Mouse (Mus musculus) adrenal gland, postnatal 36 days (tissue): ENCODE data around the gene Ropn1. TPM values are rescaled to one million over a fixed set of nuclear protein-coding genes. Genes with fewer than 3 reads are reported as not detected.
"Not testable (repeated sequence)": the region's sequence is repeated elsewhere in the genome, so short reads cannot be mapped to it uniquely, and the experiment has no call there.

Experiments
- DNase-seq, 2 experiments: peaks; one replicate each; pipeline ENCODE4 v3.0.0; 2021; ENCODE audit warnings: mixed read lengths in 1 of 2
- total RNA-seq, 2 experiments: library from RNA; stranded (reverse); gene quantifications; 2 replicates each; pipeline ENCODE4 v1.2.3; 2021

The Ropn1 gene
- total RNA-seq, 2 experiments from 2014 or later = not detected

- peak; percentile 90 to 93 for DNase-seq
These were observed 40.8 kb downstream of the Ropn1 start, which contains the start of gene Ccdc14 for GRCm38 (mm10) chr16:34690334-34691144. Ccdc14 (plus strand) TSS chr16:34690616.

- DNase-seq = no peak
These were observed 41.4 kb downstream of the Ropn1 start for GRCm38 (mm10) chr16:34691156-34691555.

GRCm38 (mm10) chr16:34694477-34694876, 44.8 kb downstream of the Ropn1 start:
- no peak for DNase-seq

- not testable (repeated sequence) for DNase-seq
These were observed 49.0 kb downstream of the Ropn1 start for GRCm38 (mm10) chr16:34698721-34699120.

GRCm38 (mm10) chr16:34700165-34700827, 50.6 kb downstream of the Ropn1 start:
- DNase-seq = peak; percentile 69 to 82

- no peak for DNase-seq
These were observed 51.1 kb downstream of the Ropn1 start for GRCm38 (mm10) chr16:34700828-34701216.

- no peak for DNase-seq
These were observed 56.3 kb downstream of the Ropn1 start for GRCm38 (mm10) chr16:34706019-34706418.

- no peak for DNase-seq
These were observed 56.8 kb downstream of the Ropn1 start for GRCm38 (mm10) chr16:34706487-34706946.

GRCm38 (mm10) chr16:34711481-34711880, 61.8 kb downstream of the Ropn1 start:
- peak in 1 of 2 experiments; percentile 13 for DNase-seq

- no peak for DNase-seq
These were observed 75.4 kb downstream of the Ropn1 start for GRCm38 (mm10) chr16:34725156-34725555.

Other genes with a start within 250 kb of the Ropn1 start
- gene Kalrn, start 76.4 kb upstream of the Ropn1 start, total RNA-seq = 10 to 100 TPM in 1 of 2 experiments, 1 to 10 TPM in 1; 6.1 to 17.5 TPM
- 1 to 10 TPM; 2.3 to 2.7 TPM for gene Ccdc14, start 40.7 kb downstream of the Ropn1 start, total RNA-seq
- 10 to 100 TPM; 37.8 to 45.8 TPM for gene Mylk, start 95.3 kb downstream of the Ropn1 start, total RNA-seq